20 mouse cellular contexts compared by ENCODE assay signal in genomic region chr16:92525919-92526318, GRCm38 (mm10). TPM values are rescaled to one million over a fixed set of nuclear protein-coding genes. Genes with fewer than 3 reads are reported as not detected.
"Had no signal": no experiment of that assay in that cellular context is flagged by ENCODE, and none has a peak within 500 bp of the region (broad histone marks: within the 10 kb centered on the region; RNA-seq: fewer than 3 reads in every experiment).

No protein-coding gene starts in this region.

- DNase-seq: lung, adult 18-20 months; lung, embryonic 14.5 days; lung, postnatal 10 days; lung, postnatal 4 days; midbrain, embryonic 14.5 days; right cerebral cortex, adult 18-20 months; right cerebral cortex, postnatal 25 days; right cerebral cortex, postnatal 4 days; spleen, adult 18-20 months; thymus, adult 18-20 months; thymus, postnatal 25 days; thymus, postnatal 4 days had no signal

- H3K27ac ChIP-seq: midbrain, embryonic 10.5 days; midbrain, embryonic 12.5 days; neural tube, embryonic 13.5 days; neural tube, embryonic 15.5 days had no signal

- H3K36me3 ChIP-seq: midbrain, embryonic 10.5 days; midbrain, embryonic 12.5 days; neural tube, embryonic 13.5 days; neural tube, embryonic 15.5 days had no signal

- H3K9ac ChIP-seq: lung, embryonic 14.5 days; midbrain, embryonic 12.5 days; neural tube, embryonic 13.5 days; neural tube, embryonic 15.5 days had no signal

- ATAC-seq: midbrain, embryonic 16.5 days had no signal

- H3K4me3 ChIP-seq: midbrain, embryonic 10.5 days; midbrain, embryonic 12.5 days; myocyte; neural tube, embryonic 13.5 days; neural tube, embryonic 15.5 days had no signal

- H3K27me3 ChIP-seq: midbrain, embryonic 12.5 days; neural tube, embryonic 13.5 days had no signal

- H3K4me2 ChIP-seq: lung, embryonic 14.5 days; midbrain, embryonic 12.5 days; neural tube, embryonic 13.5 days; neural tube, embryonic 15.5 days had no signal

RNA-seq across cellular contexts. Expression of gene Clic6, which starts 40.4 kb away (rescaled TPM):
- total RNA-seq: megakaryocyte, adult 5-6 weeks; megakaryocyte-erythroid progenitor cell, adult 5-6 weeks had no signal
- polyA plus RNA-seq: myocyte had no signal
